Mouse (Mus musculus) G1E (cell line): ENCODE data around the gene Pramel7. TPM values are rescaled to one million over a fixed set of nuclear protein-coding genes. Genes with fewer than 3 reads are reported as not detected.
"Not testable (repeated sequence)": the region's sequence is repeated elsewhere in the genome, so short reads cannot be mapped to it uniquely, and the experiment has no call there.

Experiments
- ATAC-seq: 2 replicates; pipeline ENCODE4 v1.8.0; 2016; ENCODE audit warnings: mild to moderate bottlenecking; ENCODE audit not compliant: insufficient number of reproducible peaks, poor library complexity, low FRiP score, severe bottlenecking; ENCODE audit errors: extremely low read depth
- DNase-seq: peaks from one replicate; pipeline ENCODE4 v3.0.0; 2012; ENCODE audit warnings: low spot score
- H3K27me3 ChIP-seq: 2 replicates; pipeline ENCODE4 v1.6.1; 2012; ENCODE audit warnings: mild to moderate bottlenecking, low read length, inconsistent platforms; ENCODE audit not compliant: insufficient read depth
- H3K36me3 ChIP-seq: replicated peaks from 2 replicates; pipeline ENCODE3; 2012; ENCODE audit warnings: mild to moderate bottlenecking, inconsistent platforms
- H3K4me1 ChIP-seq: 2 replicates; pipeline ENCODE4 v1.6.1; 2012; ENCODE audit warnings: low read depth, low read length, inconsistent platforms, mixed read lengths; ENCODE audit not compliant: insufficient read depth
- H3K4me3 ChIP-seq: 2 replicates; pipeline ENCODE4 v1.5.1; 2012; ENCODE audit warnings: low read depth, mild to moderate bottlenecking, inconsistent platforms, low read length, moderate library complexity, mixed read lengths
- H3K9me3 ChIP-seq: replicated peaks from 2 replicates; pipeline ENCODE4 v1.6.1; 2012; ENCODE audit warnings: inconsistent platforms
- CTCF ChIP-seq: IDR thresholded peaks from 2 replicates; pipeline ENCODE4 v1.5.1; 2012; ENCODE audit warnings: low read depth, low read length, inconsistent platforms, mixed read lengths
- GATA1 ChIP-seq: IDR thresholded peaks from 2 replicates; pipeline ENCODE4 v1.6.1; 2012; ENCODE audit warnings: borderline replicate concordance, low read length, inconsistent platforms, mixed read lengths
- GATA2 ChIP-seq: IDR thresholded peaks from 2 replicates; pipeline ENCODE4 v1.6.1; 2012; ENCODE audit warnings: low read depth, low read length, inconsistent platforms, borderline replicate concordance
- POLR2AphosphoS5 ChIP-seq: IDR thresholded peaks from 2 replicates; pipeline ENCODE4 v1.6.1; 2012; ENCODE audit warnings: low read depth, low read length, inconsistent platforms; ENCODE audit not compliant: insufficient replicate concordance
- TAL1 ChIP-seq: conservative IDR thresholded peaks from 2 replicates; pipeline ENCODE4 v1.6.1; 2012; ENCODE audit warnings: low read depth, low read length, inconsistent platforms, mixed read lengths
- polyA plus RNA-seq: library from polyadenylated mRNA; stranded (reverse); fragments of >175 nt; gene quantifications from 2 replicates; pipeline ENCODE4 v1.2.3, GENCODE M21; 2012
- total RNA-seq, 2 experiments: library from RNA; stranded (forward) in 1 of 2; stranded (reverse) in 1 of 2; fragments of 200-1000 nt in 1 of 2; fragments of >200 nt in 1 of 2; fragmentation: Nextera tagmentation in 1 of 2; gene quantifications; 2 replicates each; pipeline ENCODE4 v1.2.3; 2014 to 2017

Pramel7 gene
- total RNA-seq (2014; fragmentation: Nextera tagmentation), result not detected in 2 replicates
- 0.12 TPM in 1 of 2 replicates, not detected in the other for total RNA-seq (2017)
- polyA plus RNA-seq, result not detected in 2 replicates

DNA sequence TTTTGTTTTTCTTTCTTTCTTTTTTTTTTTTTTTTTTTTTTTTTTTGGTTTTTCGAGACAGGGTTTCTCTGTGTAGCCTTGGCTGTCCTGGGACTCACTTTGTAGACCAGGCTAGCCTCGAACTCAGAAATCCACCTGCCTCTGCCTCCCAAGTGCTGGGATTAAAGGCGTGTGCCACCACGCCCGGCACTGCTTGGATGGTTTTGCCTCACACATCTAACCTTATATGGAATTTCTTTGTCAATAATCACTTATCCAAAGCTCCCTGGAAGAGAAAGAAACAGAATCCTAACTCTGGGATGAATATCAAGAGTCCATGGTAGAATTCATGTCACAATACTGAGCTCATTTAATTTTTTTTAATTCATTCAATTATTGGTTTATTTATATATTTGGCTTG lies at the start of gene Pramel7:
TSS of gene Pramel7 (minus strand) at position 101 of the 400 bp plus-strand sequence.
- H3K4me3 ChIP-seq, H3K9me3 ChIP-seq, H3K27me3 ChIP-seq, H3K36me3 ChIP-seq, DNase-seq, H3K4me1 ChIP-seq, ATAC-seq: not testable (repeated sequence)

DNA sequence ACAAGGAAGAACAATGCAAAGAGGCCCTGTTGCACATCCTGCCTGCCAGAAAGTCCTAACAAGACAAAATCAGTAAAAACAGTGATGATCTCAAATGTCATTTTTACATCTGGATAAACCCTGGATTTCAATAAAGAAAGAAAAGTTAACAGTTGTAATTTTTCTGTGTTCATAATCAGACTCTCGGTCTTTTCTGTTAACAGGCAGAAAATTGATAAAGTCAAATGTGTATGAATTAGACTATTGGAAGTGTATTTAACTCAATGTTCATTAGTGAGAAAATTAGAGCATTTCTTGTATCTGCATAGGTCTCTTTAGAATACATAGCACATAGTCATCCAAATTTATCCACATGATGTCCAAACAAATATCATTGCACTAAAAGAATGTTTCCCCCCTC lies 48.5 kb upstream of the Pramel7 start, which contains the start of gene Olfr1128:
TSS of gene Olfr1128 (minus strand) at position 101 of the 400 bp plus-strand sequence.
- no peaks in the 10 kb centered on the region for H3K4me1 ChIP-seq
- ATAC-seq, result no peak
- TF ChIP-seq CTCF, result no peak
- no peak for TF ChIP-seq TAL1
- TF ChIP-seq GATA1, result no peak
- TF ChIP-seq POLR2AphosphoS5, result no peak
- no peak for TF ChIP-seq GATA2
- peaks cover 6% of the 10 kb centered on the region for H3K9me3 ChIP-seq
- no peaks in the 10 kb centered on the region for H3K36me3 ChIP-seq
- DNase-seq, result no peak
- H3K27me3 ChIP-seq, result no peaks in the 10 kb centered on the region
- no peak within 1 kb of the TSS for H3K4me3 ChIP-seq

DNA sequence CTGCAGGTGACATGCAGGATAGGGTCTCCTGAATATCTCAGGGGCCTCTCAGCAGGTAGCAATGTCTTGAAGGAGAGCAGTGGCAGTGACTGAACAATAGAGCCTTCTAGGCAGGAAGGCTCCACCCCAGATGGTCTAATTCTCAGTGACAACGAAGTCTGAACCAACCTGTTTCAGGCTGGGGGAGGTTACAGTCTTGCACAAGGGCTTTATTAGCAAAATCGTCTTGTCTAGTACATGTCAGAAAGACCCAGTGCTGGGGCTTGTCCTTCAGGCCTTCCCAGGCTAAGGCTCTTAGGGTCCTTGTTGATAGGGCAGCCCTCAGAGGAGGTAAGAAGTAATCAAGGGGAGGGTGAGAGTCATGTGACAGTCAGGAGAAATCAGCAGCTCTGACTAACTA lies 37.9 kb upstream of the Pramel7 start:
- DNase-seq (no peak), ATAC-seq (no peak)
- H3K4me1 ChIP-seq, result no peaks in the 10 kb centered on the region
- H3K36me3 ChIP-seq, result no peaks in the 10 kb centered on the region
- H3K27me3 ChIP-seq, result no peaks in the 10 kb centered on the region
- H3K9me3 ChIP-seq, result peaks cover 6% of the 10 kb centered on the region
- no peak for TF ChIP-seq POLR2AphosphoS5
- TF ChIP-seq CTCF, result no peak
- no peak for TF ChIP-seq GATA1
- no peak for TF ChIP-seq GATA2
- no peak for TF ChIP-seq TAL1
- no peak overlapping the region for H3K4me3 ChIP-seq

DNA sequence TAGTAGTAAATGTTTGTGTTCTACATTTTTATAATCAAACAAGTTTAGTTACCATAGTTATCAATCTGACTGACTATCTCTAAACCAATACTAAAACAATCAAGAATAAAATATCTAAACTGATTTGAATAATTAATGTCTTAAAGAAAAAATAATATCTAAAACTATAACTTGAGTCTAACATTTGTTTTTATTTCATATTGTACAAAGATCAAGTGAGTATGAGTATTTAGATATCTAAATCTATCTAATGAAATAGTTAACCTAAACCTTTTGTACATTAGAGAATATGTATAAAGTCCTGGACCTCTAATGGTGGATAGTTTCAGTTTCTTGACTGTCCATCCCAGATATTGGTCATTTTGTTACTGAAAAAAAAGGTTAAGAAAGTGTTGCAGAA lies 34.6 kb upstream of the Pramel7 start, which contains the start of gene Olfr153:
TSS of gene Olfr153 (plus strand) at position 301 of the 400 bp plus-strand sequence.
- no peak for DNase-seq
- no peak for ATAC-seq
- TF ChIP-seq GATA1 (no peak), GATA2 (no peak), CTCF (no peak)
- Histone ChIP-seq H3K4me3 (no peak within 1 kb of the TSS), H3K36me3 (no peaks in the 10 kb centered on the region), H3K4me1 (no peaks in the 10 kb centered on the region), H3K9me3 (peaks cover 6% of the 10 kb centered on the region), H3K27me3 (no peaks in the 10 kb centered on the region)

DNA sequence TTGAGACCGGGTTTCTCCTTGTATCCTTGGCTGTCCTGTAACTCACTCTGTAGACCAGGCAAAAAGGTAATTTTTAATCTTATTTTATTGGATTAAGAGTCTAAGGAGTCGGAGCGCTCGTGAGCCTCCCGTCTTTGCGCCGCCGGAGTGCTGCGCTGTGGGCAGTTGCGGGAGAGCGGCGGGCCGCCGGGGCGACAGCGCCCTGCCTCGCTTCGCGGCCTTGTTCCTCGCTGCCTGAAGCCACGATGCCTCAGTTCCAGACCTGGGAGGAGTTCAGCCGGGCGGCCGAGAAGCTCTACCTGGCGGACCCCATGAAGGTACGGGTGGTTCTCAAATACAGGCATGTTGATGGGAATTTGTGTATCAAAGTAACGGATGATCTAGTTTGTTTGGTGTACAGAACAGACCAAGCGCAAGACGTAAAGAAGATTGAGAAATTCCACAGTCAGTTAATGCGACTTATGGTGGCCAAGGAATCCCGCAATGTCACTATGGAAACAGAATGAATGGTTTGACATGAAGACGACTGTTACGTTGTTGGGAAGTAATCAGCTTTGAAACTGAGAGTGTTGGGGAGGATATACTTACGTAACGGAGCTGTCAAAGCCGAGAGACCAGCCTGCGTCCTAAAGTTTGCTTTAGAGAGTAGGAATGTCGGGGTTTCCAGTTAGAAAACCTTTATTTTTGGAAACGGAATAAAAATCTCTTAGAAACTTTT lies 29.2 kb upstream of the Pramel7 start:
- DNase-seq, ATAC-seq, H3K4me3 ChIP-seq: not testable (repeated sequence)

DNA sequence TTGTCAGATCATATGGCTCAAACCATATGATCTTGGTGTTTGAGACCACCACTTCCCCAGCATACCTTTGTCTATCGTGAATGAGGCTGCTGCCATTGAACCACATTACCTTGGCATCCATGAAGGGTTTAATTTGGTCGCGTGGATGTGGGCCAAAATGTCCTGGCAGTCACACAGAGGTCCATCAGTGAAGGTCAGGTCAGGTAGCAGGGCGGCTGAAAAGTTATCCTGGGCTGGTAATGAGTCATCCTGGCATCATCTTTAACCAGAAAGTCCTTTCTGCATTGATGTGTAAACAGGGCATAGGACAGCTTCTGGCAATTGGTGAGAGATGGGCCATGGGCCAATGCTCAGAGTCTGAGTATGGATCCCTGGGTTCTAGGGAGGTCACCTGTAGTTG lies 23.8 kb upstream of the Pramel7 start:
- Histone ChIP-seq H3K4me1 (no peaks in the 10 kb centered on the region), H3K4me3 (no peak overlapping the region), H3K36me3 (no peaks in the 10 kb centered on the region), H3K9me3 (peaks cover 12% of the 10 kb centered on the region), H3K27me3 (no peaks in the 10 kb centered on the region)
- no peak for ATAC-seq
- TF ChIP-seq GATA2 (no peak), CTCF (no peak), TAL1 (no peak), POLR2AphosphoS5 (no peak)
- no peak for DNase-seq

More for the DNA sequence above, 29.2 kb upstream of the Pramel7 start:
- not testable (repeated sequence) for H3K9me3 ChIP-seq, H3K4me1 ChIP-seq, H3K36me3 ChIP-seq, H3K27me3 ChIP-seq

DNA sequence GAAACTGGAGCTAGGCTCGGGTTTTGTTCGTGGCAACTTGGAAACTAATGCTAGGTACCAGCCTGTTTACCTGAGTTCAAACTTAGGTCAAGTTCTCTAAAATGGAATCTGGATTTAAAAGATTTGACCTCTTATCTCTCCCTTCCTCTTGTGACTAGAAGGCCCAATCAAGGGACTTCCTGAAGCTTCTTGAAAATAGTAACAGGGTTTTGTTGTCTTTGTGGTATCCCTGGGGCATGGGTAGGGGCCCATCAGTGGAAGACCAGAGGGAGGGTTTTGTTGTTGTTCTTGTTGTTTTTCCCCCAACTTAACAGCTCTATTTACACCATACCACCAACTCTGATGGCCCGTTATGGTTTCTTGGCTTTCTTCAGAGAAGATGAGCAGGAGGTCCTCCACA lies 19.7 kb upstream of the Pramel7 start:
- ATAC-seq (no peak), DNase-seq (no peak)
- no peak overlapping the region for H3K4me3 ChIP-seq
- no peaks in the 10 kb centered on the region for H3K36me3 ChIP-seq
- H3K4me1 ChIP-seq, result no peaks in the 10 kb centered on the region
- H3K27me3 ChIP-seq, result no peaks in the 10 kb centered on the region
- H3K9me3 ChIP-seq, result peaks cover 14% of the 10 kb centered on the region
- TF ChIP-seq TAL1 (no peak), GATA2 (no peak), CTCF (no peak), GATA1 (no peak), POLR2AphosphoS5 (no peak)
